Mouse (Mus musculus) frontal cortex, postnatal 10 days (tissue): ENCODE measurements around the gene Limch1.

Experiments used
- DNase-seq, 2 experiments: peaks; one replicate each; pipeline ENCODE4 v3.0.0; 2022; ENCODE audit warnings: low spot score in 2 of 2, mixed read lengths in 1 of 2

Gene Limch1

DNA sequence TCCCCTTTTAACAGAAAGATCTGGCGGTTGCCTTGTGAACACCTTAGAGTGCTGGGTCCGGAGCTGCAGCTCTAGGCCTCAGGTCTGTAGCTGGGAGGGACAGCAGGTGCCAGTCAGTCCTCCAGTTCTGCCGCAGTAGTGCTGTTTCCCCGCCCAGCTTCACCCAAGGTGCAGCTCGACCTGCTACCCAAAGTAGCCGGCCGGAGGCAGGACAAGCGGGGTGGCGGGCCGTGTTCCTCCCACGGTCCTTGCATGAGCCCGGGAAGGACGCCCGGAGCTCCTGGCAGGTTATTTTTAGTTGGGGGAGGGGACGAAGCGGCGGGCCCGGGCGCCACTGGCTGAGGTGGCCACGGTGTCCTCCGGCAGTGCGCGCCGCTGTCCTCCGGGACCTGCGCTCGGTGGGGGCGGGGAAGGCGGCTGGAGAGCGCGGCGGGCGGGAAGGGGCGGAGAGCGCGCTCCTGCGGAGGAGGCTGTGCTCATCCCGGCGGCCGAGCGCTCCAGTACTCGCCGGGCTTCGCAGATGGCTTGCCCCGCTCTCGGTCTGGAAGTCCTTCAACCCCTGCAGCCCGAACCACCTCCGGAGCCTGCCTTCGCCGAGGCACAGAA lies at the start of gene Limch1:
TSS of gene Limch1 (plus strand) at position 438 of the 606 bp plus-strand sequence.
- DNase-seq = no peak

DNA sequence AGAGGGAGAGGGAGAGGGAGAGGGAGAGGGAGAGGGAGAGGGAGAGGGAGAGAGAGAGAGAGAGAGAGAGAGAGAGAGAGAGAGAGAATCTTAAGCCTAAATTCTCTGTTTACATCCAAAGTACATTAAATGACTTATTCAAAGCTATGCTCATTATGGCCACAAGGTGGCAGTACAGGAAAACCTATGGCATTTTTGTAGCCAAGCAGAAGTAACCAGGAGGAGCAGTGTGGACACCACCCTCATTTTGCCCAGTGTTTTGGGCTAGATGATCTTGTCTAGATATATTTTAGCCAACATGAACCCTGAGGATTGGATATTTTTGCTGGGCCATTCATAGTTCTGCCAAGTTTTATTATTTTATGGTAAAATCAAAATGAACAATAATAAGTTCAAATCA lies 48.5 kb upstream of the Limch1 start:
- no peak for DNase-seq

DNA sequence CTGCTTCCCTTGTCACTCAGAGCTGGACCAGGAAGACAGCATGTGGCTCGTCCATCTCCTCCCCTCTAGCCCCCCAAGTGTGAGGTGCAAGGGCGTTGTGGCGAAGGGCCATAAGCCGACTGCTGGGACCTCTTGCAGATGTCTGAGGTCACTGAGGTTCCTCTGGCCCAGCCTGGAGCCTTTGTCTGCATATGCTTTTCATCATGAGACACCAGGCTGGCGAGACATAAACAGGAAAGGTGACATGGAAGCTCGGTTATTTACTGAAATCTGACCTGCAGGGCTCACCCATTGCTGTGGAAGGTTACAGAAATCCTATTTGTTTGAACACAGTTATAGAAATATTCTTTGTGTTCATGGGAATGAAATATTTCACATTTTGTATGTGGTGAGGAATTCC lies 45.7 kb upstream of the Limch1 start:
- DNase-seq = no peak

DNA sequence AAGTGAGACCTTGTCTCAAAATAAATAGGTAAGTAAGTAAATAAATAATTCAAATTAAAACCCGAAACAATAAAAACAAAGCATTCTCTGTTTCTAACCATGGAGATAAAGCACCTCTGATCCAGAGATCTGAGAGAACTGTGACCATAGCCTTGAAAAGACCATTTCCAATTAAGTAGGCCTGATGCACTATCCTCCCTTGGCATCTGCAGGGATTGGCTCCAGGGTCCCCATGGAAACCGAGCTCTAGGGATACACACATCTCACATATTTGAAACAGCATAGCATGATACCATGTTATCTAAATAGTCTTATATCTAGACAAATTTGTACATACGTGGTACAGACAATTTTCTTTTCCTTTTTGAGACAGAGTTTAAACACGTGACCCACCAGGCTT lies 43.7 kb upstream of the Limch1 start:
- DNase-seq = no peak

DNA sequence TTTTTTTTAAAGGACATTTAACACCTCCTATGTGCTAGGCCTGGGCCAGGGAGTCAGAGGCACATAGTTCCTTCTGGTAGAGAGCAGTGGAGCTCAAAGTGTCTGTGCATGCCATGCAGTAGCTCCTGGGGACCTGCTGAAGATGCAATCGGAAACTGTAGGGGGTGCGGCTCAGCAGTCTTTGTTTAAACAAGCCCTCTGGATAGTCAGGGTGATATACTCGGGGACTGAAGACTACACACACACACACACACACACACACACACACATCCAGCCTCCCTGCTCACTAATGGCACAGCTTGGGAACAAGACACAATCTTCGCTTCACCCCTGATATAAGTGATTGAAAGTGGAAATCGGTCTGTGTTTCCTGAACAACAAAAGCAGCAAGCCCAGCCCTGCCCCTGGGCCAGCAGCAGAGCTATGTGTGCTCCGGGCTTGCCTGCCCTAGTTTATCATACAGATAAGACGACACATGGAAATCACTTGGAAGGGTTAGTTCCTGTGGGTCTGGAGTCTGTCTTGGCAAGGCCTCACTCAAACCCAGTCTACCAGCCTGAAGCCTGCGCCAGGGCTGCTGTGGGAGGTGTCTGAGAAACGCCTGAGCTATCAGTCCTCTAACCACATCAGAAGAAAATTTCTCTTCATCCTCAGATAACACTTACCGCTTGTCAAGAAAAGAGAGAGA lies 42.2 kb upstream of the Limch1 start:
- no peak for DNase-seq

DNA sequence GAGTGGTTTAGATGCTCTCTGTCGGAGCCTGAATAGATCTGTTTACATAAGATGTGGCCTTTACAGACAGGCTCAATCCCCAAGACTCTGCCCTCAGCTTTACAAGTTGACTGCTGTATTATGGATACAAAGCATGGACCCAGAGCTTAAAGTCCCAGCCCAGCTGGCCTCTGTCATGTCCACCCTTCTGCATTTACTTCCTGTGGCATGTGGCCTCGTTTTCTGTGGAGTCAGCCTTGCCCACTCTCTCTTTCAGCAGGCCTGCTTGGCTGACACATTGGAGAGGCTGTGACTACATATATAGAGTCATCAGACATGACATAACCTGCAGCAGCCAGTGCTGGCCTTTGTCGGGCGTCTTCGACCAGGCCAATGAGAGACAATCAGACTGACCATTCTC lies 37.8 kb upstream of the Limch1 start:
- no peak for DNase-seq

DNA sequence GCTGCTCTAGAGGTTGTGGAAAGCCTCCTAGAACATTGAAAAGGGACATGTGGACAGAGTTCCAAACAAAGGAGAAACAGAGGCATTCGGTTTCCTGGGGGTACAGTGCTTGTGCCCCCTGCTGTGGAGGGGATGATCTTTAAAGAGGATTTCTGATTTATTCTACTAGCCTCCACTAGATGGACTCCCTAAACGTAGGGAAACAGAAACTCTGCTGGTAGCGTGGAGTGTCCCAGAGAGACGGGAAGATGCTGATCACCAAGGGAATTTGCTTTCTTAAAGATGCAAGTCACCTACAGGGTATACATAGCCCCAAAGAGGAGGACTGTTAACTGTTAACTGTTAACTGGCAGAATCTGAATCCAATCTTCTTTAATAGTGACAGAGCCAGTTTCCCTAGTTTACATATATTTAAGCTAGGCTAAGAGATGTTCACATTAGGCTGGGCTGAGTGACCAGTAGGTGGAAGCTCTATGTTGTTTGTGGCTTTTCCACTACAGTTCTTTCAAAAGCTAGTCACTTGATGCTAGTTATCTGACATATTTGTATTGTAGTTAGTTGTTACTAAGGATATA lies 35.1 kb upstream of the Limch1 start:
- no peak for DNase-seq

DNA sequence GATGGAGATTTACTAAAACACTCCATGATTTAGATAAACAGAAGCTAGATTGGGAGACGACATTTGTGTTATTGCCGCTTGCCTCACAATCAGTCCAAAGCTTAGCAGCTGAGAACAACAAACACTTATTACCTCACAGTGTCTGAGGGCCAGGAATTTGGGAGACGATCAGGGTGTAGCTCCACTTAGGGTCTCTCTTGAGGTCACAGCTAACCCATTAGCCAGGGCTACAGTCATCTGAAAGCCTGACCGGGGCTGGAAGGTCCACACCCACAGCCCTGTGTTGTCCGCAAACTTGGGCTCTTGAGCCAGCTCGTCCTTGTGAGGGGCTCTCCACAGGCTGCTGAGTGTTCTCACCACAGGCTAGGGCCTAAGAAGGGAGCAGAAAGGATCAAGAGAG lies 32.8 kb upstream of the Limch1 start:
- no peak for DNase-seq

DNA sequence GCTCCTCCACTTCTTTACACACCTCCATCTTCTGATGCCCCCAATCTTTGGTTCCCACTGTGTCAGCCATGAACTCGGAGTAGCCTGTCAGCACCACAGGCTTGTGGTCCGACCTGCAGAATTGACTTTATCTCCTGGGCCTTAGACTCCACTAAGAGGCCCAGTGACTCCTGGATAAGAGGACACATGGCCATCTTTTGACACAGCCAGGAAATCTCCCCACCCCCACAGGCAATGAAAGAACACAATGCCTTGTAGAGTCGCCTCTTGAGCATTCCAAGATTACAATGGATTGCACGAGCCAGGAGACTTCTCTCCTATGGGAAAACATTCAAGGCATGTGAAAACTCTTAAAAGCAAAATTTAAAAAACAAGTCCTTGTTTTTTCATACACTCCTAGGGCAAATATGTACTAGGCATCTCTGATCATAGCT lies 30.1 kb upstream of the Limch1 start:
- DNase-seq = no peak

DNA sequence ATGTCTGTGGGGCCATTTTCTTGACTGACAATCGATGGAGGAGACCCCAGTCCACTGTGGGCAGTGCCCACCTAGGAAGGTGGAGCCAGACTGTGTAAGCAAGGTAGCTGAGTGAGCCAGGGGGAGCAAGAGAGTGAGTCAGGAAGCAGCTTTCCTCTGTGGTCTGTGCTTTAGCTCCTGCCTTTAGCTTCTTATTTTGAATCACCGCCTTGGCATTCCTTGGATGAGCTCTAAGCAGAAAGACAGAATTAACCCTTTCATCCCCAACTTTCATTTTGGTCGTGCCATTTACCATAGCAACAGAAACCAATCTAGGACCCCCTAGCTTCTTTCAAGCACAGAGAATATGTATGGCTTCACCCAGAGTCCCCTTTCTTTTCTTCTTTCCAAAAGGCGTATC lies 27.7 kb upstream of the Limch1 start:
- DNase-seq = no peak

DNA sequence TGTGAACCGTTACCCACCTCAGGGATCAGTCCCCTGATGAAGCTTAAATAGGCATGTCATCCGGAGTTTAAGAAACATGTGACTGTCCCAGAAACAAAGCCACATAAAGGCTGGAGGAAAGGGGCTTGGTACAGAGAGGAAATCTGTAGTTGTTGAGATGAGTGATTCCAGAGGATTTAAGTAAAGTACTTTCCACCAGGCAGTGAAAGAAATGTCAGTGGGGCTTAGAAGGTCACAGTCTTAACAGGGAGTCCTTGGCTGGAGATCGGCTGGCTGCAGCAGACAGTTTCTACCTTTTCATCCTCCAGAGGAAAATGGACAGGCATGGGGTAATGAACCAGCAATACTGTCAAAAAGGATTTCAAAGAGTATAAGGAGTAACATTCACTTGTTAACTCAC lies 27.2 kb upstream of the Limch1 start:
- DNase-seq = no peak

DNA sequence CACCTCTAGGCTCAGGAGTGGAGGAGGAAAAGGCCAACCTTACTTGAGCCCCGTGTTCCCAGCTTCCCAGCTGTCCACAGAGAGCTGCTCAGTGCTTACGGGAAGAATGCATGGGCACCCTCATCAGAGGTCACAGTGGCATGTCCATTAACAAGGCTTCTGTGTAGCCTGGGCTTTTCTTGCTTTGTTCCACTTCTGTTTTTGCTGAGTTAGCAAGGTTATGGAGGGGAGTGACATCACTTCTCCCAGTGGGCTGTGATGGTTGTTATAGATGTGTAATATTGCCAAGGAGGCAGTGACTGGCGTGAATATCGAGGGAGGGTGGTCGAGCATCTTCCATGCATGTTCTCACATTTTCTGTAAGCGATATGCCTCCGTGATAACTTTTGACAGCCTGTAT lies 26.7 kb upstream of the Limch1 start:
- no peak for DNase-seq

DNA sequence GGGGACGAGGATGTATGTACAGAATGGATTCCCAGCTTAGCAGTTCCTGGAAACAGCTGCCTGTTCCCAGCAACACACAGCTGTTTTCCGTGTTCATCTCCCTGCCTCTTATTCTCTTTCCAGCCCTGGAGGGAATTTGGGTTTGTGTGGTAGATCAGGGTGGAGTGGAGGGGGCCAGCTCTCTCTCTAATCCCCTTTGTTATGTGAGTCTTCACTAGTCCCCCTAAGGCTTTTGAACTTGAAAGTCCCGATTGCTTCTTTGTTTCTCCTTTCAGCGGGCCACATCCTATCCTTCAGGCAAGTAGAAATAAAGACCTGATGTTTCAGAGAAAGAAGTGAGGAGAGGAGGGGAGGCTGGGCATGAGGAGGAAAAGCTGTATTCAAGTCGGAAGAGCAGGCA lies 24.7 kb upstream of the Limch1 start:
- no peak for DNase-seq

DNA sequence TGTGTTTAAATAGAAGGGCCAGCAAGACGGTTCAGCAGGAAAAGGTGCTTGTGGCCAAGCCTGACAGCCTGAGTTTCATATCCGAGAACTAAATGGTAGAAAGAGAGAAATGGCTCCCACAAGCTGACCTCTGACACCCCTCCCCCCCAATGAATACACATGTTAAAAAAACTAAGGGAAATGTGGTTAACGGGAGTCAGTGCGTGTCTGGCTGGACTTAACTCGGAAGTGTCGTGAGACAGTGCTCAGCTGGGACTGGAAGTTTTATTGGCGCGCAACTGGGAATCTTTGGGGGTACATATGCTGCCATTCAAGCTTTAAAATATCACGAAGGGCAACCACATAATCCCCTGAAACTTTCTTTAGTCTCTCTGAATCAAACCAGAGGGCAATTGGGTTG lies 23.0 kb upstream of the Limch1 start:
- no peak for DNase-seq

DNA sequence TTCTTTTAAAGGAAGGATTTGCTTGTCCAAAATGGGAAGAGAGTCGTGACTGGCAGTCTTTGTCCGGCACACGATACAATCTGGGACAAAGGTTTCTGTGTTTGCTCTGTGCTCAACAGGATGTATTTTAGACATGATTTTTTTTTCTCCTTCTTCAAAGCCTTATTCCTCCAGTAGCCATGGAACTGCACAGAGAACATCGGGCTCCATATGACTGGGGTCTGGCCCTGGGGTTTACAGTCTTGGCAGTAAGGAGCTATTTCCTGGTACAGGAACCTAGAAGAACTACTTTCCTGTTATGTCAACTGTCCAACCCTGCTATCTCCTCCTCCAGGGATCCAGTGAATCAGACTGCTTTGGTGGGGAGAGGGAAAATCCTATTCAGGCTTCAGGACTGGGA lies 22.6 kb upstream of the Limch1 start:
- no peak for DNase-seq

DNA sequence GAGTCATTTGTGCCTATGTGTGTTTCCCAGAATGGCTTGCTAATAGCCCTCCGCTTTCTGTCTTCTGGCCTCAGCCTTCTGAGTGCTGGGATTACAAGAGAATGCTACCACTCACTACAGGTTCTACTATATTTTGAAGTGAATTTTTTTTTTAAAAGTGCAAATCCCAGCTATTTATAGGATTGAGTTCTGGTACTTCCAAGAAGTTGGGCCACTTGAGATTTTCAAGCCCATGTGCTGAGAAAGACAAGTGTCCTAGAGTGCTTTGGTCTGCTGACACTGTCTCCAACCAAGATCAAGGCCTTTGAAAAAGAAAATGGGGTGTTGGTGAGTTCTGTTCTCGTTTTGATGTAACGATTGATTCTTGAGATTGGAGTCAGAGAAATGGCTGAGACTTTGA lies 22.0 kb upstream of the Limch1 start:
- DNase-seq = no peak

DNA sequence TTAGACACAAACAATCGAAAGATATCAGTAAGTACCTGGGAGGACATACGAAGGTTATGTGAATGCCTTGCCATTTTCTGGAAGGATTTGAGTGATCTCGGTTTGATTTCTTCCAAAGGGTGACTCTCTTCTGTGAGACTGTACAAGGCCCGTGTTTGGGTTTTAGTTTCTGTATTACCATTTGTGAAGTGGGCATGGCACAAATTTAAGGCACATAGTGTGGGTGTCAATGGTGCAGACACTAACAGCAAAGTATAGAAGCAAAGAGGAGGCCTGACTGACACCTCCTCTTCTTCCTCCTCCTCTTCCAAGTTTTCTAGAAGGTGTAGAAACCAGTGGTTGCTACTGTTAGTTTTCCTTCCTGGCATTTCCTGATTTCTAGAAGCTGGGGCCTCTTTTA lies 16.3 kb upstream of the Limch1 start:
- no peak for DNase-seq

DNA sequence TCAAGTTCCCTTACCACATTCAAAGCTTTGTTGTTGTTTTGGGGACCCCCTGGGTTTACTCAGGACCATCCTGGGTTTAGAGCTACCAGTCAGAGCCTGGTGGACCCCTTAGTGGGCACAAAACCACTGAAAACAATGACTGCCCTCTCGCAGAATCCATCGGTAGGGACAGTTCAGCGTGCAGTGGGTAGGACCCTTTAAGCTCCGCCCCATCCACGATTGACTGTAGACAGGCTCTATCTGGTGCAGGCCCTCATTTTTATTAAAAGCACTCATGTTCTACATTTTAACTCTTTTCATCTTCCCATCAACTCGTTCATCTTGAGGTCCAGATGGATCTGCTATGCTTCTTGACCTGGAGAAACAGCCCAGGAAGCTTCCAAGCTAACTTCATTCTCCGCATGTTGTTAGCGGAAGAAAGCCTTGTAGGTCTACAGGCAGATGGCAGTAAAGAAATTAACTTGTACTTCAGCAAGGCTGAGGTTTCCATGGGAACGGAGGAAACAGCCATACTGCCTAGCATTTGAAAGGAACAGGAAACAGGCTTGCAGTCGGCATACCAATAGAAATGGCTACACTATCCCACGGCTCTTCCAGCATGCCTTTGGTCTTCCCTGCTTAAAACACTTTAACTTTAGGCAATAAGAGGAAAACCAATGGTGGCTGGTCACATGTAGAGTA lies 14.9 kb upstream of the Limch1 start:
- peak; percentile 55 to 59 for DNase-seq

DNA sequence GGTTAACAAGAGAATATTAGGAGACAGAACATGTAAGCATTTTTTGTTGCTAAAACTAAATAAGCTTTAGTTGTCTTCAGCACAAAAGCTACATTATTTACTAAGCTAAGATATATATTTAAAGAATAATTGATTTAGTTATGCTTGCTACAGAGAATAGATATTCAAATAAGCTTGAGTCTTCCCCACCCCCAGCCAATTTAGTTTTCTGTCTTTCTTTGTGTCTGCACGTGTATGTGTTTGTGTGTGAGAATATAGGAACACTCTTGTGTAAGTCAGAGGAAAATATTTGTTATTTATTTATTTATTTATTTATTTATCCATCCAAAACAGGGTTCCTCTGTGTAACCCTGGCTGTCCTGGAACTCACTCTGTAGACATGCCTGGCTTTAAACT lies 14.3 kb upstream of the Limch1 start:
- no peak for DNase-seq

DNA sequence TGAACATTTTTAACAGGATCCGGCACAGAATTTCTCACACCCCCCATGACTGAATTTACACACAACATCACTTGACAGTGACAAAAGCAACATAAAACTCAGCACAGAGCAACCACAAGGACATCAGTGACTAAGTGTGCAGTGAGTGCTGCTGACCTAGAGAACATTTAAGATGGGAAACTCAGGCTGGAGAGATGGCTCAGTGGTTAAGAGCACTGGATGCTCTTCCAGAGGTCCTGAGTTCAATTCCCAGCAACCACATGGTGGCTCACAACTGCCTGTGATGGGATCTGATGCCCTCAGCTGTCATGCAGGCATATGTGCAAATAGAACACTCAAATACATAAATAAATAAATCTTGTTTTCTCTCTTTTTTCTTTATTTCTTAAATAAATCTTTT lies 12.1 kb upstream of the Limch1 start:
- DNase-seq = no peak

DNA sequence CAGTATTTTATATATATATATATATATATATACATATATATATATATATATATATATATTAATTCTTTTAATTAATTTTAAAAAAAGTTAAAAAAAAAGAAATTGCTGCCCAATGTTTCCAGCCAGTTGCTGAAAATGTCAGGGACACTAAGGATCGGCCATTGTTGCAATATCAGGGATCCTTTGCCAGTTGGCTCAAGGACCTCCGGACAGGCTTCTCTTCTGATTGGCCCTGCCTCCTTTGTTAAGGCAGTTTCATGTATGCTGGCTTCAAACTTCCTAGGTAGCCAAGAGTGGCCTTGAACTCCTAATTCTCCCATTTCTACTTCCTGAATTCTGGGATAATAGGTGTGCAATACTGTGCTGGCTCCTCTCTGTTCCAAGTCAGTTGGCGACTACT lies 6.3 kb upstream of the Limch1 start:
- DNase-seq = no peak

DNA sequence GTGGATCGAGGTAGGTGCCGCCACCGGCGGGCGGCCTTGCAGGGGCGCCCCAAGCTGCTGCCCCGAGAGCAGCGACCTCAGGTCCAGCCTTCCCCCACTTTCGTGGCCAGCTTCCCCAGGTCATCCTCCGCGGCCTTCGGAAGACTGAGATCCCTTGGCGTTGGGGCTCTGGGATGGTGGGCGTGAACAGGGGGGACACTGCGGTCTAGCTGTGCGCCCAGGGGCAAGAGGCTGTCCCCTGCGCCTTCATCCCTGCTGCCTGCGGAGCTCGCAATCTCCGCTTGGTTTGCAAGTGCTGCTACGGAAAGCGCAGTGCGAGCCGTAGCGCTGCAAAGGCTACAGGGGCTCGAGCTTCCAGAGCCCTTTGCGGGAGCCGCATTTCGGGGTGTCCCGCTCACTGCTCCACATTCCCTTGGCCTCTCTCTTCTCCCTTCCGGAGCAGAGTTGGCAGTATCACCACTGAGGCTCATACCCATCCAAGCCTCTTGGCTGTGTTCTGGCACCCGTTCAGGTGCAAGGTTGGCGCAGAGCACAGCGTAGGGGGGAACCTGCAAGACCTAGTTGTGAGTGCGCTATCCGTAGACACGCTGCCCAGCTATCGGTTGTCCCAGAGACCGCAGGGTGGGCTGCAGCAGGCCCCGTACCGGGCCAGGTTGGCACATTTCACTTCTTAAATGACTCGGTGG lies 512 bp downstream of the Limch1 start:
- DNase-seq = peak in 1 of 2 experiments; percentile 59
